Mouse (Mus musculus): Measurements from ENCODE around the gene Pitpnm2. TPM values are rescaled to one million over a fixed set of nuclear protein-coding genes. Genes with fewer than 3 reads are reported as not detected.
A peak's percentile ranks its signal among the peaks of the same experiment; 100 is the strongest.

Gene Pitpnm2
- total and polyA plus RNA-seq, 2 experiments = 10.6 to 30.3 TPM

GRCm38 (mm10) chr5:124266821-124267220, 17.3 kb upstream of the Pitpnm2 start:
- no peak for TF ChIP-seq CTCF (IDR thresholded peaks at IDR 0.05; ENCODE audit: low read depth, low read length)
- no peak for TF ChIP-seq POLR2A (IDR thresholded peaks at IDR 0.05; ENCODE audit: extremely low read depth, insufficient read depth, low read length)
- no peak overlapping the region for H3K9ac ChIP-seq (ENCODE audit: low read depth, low read length)
- 82% methylated on average over 6 of the region's 6 CpGs for WGBS

GRCm38 (mm10) chr5:124263246-124263645, 13.7 kb upstream of the Pitpnm2 start:
- H3K79me2 ChIP-seq (ENCODE audit: control insufficient read depth, insufficient read depth, low read length) = no peaks in the 10 kb centered on the region
- 95% methylated on average over 4 of the region's 4 CpGs for WGBS
- H3K9ac ChIP-seq (ENCODE audit: low read depth, low read length) = no peak overlapping the region
- H3K4me3 ChIP-seq (ENCODE audit: insufficient read depth, low read depth, low read length) = no peak overlapping the region
- H3K27me3 ChIP-seq (ENCODE audit: control insufficient read depth, insufficient read depth, low read length) = no peaks in the 10 kb centered on the region
- H3K36me3 ChIP-seq (ENCODE audit: control insufficient read depth, insufficient read depth, low read length) = 0 out of 2 replicates have a peak, but pooled peaks cover 2% of the 10 kb centered on the region
- no peak for DNase-seq (ENCODE audit: extremely low read depth, low read depth, low spot score)
- no peak overlapping the region for H3K27ac ChIP-seq (replicated peaks; ENCODE audit: insufficient read depth, low read depth, low read length)
- TF ChIP-seq POLR2A (IDR thresholded peaks at IDR 0.05; ENCODE audit: extremely low read depth, insufficient read depth, low read length) (no peak), CTCF (IDR thresholded peaks at IDR 0.05; ENCODE audit: low read depth, low read length) (no peak)
- H3K4me1 ChIP-seq (ENCODE audit: control insufficient read depth, insufficient read depth, low read length) = no peaks in the 10 kb centered on the region

More at GRCm38 (mm10) chr5:124266821-124267220, 17.3 kb upstream of the Pitpnm2 start:
- Histone ChIP-seq H3K27me3 (ENCODE audit: control insufficient read depth, insufficient read depth, low read length) (no peaks in the 10 kb centered on the region), H3K27ac (replicated peaks; ENCODE audit: insufficient read depth, low read depth, low read length) (no peak overlapping the region), H3K36me3 (ENCODE audit: control insufficient read depth, insufficient read depth, low read length) (no peaks in the 10 kb centered on the region), H3K4me3 (ENCODE audit: insufficient read depth, low read depth, low read length) (no peak overlapping the region), H3K4me1 (ENCODE audit: control insufficient read depth, insufficient read depth, low read length) (no peaks in the 10 kb centered on the region), H3K79me2 (ENCODE audit: control insufficient read depth, insufficient read depth, low read length) (no peaks in the 10 kb centered on the region)
- DNase-seq (ENCODE audit: extremely low read depth, low read depth, low spot score) = peak; percentile 9

DNA sequence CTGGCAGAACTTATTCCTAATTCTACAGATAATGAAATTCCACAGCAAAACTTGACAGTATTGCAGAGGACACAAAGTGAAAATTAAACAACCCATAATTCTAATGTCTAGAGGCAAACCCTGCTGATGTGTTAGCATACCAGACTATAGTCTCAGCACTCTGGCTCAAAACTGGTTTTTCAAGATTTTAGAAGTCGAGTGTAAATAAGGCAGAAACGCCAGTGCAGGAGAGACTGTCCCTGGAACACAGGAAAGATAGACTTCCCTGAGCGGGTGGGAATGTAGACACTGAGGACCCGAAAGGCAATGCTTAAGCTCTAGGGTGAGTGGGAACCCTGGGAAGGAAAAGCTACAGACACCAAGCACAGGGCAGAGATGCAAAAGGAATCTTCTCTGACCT, 12.5 kb upstream of the Pitpnm2 start:
- H3K79me2 ChIP-seq (ENCODE audit: control insufficient read depth, insufficient read depth, low read length) = no peaks in the 10 kb centered on the region

GRCm38 (mm10) chr5:124259133-124259532, 9.6 kb upstream of the Pitpnm2 start:
- Histone ChIP-seq H3K27me3 (ENCODE audit: control insufficient read depth, insufficient read depth, low read length) (no peaks in the 10 kb centered on the region), H3K79me2 (ENCODE audit: control insufficient read depth, insufficient read depth, low read length) (no peaks in the 10 kb centered on the region), H3K4me1 (ENCODE audit: control insufficient read depth, insufficient read depth, low read length) (no peaks in the 10 kb centered on the region), H3K9ac (ENCODE audit: low read depth, low read length) (no peak overlapping the region), H3K4me3 (ENCODE audit: insufficient read depth, low read depth, low read length) (no peak overlapping the region), H3K36me3 (ENCODE audit: control insufficient read depth, insufficient read depth, low read length) (0 out of 2 replicates have a peak, but pooled peaks cover 2% of the 10 kb centered on the region), H3K27ac (replicated peaks; ENCODE audit: insufficient read depth, low read depth, low read length) (no peak overlapping the region)
- TF ChIP-seq POLR2A (IDR thresholded peaks at IDR 0.05; ENCODE audit: extremely low read depth, insufficient read depth, low read length) (no peak), CTCF (IDR thresholded peaks at IDR 0.05; ENCODE audit: low read depth, low read length) (no peak)
- DNase-seq (ENCODE audit: extremely low read depth, low read depth, low spot score) = no peak
- WGBS = 92% methylated on average over 2 of the region's 2 CpGs

More for the DNA sequence above, 12.5 kb upstream of the Pitpnm2 start:
- Histone ChIP-seq H3K4me1 (ENCODE audit: control insufficient read depth, insufficient read depth, low read length) (no peaks in the 10 kb centered on the region), H3K9ac (ENCODE audit: low read depth, low read length) (no peak overlapping the region), H3K36me3 (ENCODE audit: control insufficient read depth, insufficient read depth, low read length) (0 out of 2 replicates have a peak, but pooled peaks cover 2% of the 10 kb centered on the region), H3K4me3 (ENCODE audit: insufficient read depth, low read depth, low read length) (no peak overlapping the region), H3K27me3 (ENCODE audit: control insufficient read depth, insufficient read depth, low read length) (no peaks in the 10 kb centered on the region), H3K27ac (replicated peaks; ENCODE audit: insufficient read depth, low read depth, low read length) (no peak overlapping the region)
- no peak for DNase-seq (ENCODE audit: extremely low read depth, low read depth, low spot score)
- 81% methylated on average over 4 of the region's 4 CpGs for WGBS
- TF ChIP-seq POLR2A (IDR thresholded peaks at IDR 0.05; ENCODE audit: extremely low read depth, insufficient read depth, low read length) = no peak
- no peak for TF ChIP-seq CTCF (IDR thresholded peaks at IDR 0.05; ENCODE audit: low read depth, low read length)

GRCm38 (mm10) chr5:124258026-124258425, 8.5 kb upstream of the Pitpnm2 start:
- Histone ChIP-seq H3K27me3 (ENCODE audit: control insufficient read depth, insufficient read depth, low read length) (no peaks in the 10 kb centered on the region), H3K27ac (replicated peaks; ENCODE audit: insufficient read depth, low read depth, low read length) (no peak overlapping the region), H3K9ac (ENCODE audit: low read depth, low read length) (no peak overlapping the region), H3K36me3 (ENCODE audit: control insufficient read depth, insufficient read depth, low read length) (0 out of 2 replicates have a peak, but pooled peaks cover 2% of the 10 kb centered on the region), H3K79me2 (ENCODE audit: control insufficient read depth, insufficient read depth, low read length) (no peaks in the 10 kb centered on the region), H3K4me3 (ENCODE audit: insufficient read depth, low read depth, low read length) (no peak overlapping the region), H3K4me1 (ENCODE audit: control insufficient read depth, insufficient read depth, low read length) (no peaks in the 10 kb centered on the region)
- TF ChIP-seq CTCF (IDR thresholded peaks at IDR 0.05; ENCODE audit: low read depth, low read length) (no peak), POLR2A (IDR thresholded peaks at IDR 0.05; ENCODE audit: extremely low read depth, insufficient read depth, low read length) (no peak)
- DNase-seq (ENCODE audit: extremely low read depth, low read depth, low spot score) = no peak
- WGBS = 100% methylated on average over 1 of the region's 1 CpGs

- WGBS = 95% methylated on average over 7 of the region's 7 CpGs
Observed at GRCm38 (mm10) chr5:124255141-124255540, 5.6 kb upstream of the Pitpnm2 start.

More at GRCm38 (mm10) chr5:124255141-124255540, 5.6 kb upstream of the Pitpnm2 start:
- no peak for TF ChIP-seq CTCF (IDR thresholded peaks at IDR 0.05; ENCODE audit: low read depth, low read length)
- TF ChIP-seq POLR2A (IDR thresholded peaks at IDR 0.05; ENCODE audit: extremely low read depth, insufficient read depth, low read length) = no peak
- Histone ChIP-seq H3K36me3 (ENCODE audit: control insufficient read depth, insufficient read depth, low read length) (0 out of 2 replicates have a peak, but pooled peaks cover 2% of the 10 kb centered on the region), H3K27ac (replicated peaks; ENCODE audit: insufficient read depth, low read depth, low read length) (no peak overlapping the region), H3K79me2 (ENCODE audit: control insufficient read depth, insufficient read depth, low read length) (no peaks in the 10 kb centered on the region), H3K4me1 (ENCODE audit: control insufficient read depth, insufficient read depth, low read length) (peaks cover 7% of the 10 kb centered on the region), H3K9ac (ENCODE audit: low read depth, low read length) (no peak overlapping the region), H3K27me3 (ENCODE audit: control insufficient read depth, insufficient read depth, low read length) (no peaks in the 10 kb centered on the region), H3K4me3 (ENCODE audit: insufficient read depth, low read depth, low read length) (no peak overlapping the region)
- no peak for DNase-seq (ENCODE audit: extremely low read depth, low read depth, low spot score)
